Mouse (Mus musculus) spleen, postnatal 36 days (tissue): ENCODE data around the gene Gmds.

ENCODE experiments used
- DNase-seq, 2 experiments: peaks; one replicate each; pipeline ENCODE4 v3.0.0; 2022; ENCODE audit warnings: low spot score in 2 of 2, mixed read lengths in 1 of 2

Gmds gene

DNA sequence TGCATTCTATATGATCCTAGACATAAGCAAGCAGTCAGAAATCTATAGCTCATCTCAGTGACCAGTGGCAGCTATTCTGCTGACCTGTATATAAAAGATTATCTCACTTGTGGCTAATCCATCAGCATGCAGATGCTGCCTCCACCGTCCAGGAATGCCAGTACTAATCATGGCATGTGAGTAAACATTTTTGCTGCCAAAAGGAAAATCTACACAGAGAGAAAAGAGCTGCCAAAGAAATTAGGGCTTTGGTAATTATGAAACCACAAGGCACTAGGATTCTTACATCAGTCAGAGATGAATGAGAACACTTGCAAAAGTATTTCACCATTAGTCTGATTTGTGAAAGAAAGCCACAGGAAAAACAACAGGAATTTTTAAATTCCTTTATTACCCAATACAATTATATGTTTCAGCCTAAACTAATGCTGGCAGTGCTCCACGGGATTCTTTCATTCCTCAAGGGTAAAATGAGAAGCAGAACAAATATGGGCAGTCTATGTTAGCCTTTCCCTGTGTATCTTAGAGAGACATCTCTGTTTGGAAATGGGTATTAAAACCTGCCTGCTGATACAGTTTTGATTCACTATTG is 71.3 kb downstream of the Gmds start:
- no peak for DNase-seq

- DNase-seq = no peak
These were observed 71.8 kb downstream of the Gmds start for GRCm38 (mm10) chr13:32266721-32267120.

- DNase-seq = no peak
These were observed 82.4 kb downstream of the Gmds start for GRCm38 (mm10) chr13:32256121-32256520.

DNA sequence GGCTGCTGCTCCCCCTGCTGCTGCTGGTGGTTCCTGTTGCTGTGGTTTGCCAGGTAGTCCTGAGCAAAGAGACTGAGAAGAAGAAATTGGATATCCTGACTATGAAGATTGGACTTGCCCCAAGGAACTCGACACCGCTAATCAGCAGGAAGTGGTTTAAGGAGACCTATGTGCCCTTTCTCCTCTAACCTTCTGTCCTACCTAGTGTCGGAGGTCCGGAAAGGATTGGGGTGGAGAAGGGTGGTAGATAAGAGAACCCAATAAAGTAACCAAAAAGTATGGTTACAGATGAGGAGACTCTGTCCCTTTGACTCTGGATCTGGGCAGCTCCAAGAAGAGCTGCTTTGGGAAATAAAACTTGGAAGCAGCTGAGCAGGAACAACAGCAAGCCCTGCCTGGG is 86.3 kb downstream of the Gmds start:
- DNase-seq = no peak

- no peak for DNase-seq
These were observed 96.3 kb downstream of the Gmds start for GRCm38 (mm10) chr13:32242200-32242599.

- DNase-seq = no peak
These were observed 102.3 kb downstream of the Gmds start for GRCm38 (mm10) chr13:32236269-32236678.

GRCm38 (mm10) chr13:32235046-32235445 is 103.5 kb downstream of the Gmds start:
- DNase-seq = no peak

DNA sequence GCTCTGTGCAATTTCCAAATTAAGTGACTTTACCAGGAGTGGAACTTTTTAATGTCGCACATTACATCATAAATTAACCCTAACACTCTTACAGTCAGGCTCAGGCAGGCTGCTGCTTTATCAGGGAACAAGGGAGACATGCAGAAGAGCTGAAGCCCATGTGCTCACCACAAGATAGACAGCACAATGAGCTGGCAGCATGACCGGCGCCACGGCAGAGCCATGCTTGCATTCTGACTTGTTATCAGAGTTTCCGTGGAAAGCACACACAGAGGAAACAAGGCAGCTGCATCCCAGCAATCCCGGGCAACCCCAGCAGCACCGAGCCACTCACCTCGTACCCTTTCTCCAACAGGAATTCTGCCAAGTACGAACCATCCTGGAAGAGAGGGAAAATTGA is 104.5 kb downstream of the Gmds start:
- peak; percentile 9 to 22 for DNase-seq

DNA sequence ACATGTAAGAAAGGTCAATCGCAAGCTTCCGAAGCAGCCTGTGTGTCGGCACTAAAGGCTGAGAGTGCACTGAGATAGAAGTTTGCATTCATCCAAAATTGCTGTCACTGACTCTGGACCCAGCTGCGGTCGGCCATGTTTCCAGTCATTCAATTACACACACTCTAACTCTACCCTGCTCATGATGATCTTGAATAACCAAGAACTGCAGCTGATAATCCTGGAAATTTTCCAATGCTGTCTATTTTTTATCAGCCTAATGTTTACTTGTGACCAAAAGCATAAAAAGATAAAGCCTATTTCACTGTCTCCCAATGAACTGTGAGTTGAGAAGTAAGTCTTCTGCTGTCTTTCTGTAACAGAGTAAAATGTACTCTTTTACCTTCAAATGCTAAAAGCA is 106.1 kb downstream of the Gmds start:
- DNase-seq = no peak

- no peak for DNase-seq
These were observed 106.6 kb downstream of the Gmds start for GRCm38 (mm10) chr13:32231956-32232355.

DNA sequence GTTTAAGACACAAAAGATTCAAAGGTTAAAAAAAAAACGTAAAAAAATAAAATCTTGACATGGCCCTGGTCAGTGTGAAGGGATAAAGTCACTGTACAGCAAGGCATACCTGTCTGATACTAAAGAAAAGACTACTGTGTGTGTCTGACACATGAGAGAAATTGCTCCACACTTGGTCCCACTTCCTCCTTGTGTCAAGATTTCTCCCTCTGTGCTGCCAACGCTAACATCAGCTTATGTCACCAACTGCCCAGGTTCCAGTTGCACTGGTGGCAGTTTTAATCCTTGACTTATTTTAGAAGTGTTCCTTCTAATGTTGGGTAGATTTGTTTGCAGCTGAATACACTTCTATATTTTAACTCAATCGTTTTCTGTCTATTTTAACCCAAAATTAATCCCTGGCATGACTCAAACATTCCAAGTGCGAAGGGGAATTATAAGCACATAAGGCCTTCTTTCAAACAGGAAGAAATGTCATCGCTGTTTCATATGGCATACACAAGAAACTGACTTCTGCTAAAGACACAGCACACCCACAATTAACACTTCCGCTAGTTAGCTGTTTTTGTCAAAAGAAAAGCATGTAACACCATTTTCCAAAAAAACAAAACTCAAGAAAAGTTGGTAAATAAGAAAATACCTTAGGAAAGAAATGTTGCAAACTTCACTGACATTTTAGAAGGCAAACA is 110.5 kb downstream of the Gmds start:
- DNase-seq = no peak

DNA sequence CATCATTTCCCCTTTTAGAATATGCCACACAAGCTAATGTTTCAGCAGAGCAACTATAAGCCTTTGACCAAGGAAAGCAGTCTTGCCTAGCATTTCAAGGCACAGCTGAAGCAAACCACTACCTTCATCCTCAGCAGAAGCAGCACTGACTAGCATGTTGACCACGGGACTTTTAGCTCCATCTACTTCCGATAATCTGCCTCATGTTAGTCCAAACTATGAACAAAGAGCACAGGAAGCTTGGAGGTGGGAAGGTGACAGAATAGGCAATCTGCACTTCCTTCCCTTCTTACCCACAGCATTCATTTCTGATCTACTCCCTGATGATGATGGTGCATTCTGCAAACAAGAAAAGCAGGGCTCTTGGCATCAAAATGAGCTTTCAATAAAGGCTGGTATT is 120.9 kb downstream of the Gmds start:
- no peak for DNase-seq

- no peak for DNase-seq
These were observed 124.7 kb downstream of the Gmds start for GRCm38 (mm10) chr13:32213702-32214452.

DNA sequence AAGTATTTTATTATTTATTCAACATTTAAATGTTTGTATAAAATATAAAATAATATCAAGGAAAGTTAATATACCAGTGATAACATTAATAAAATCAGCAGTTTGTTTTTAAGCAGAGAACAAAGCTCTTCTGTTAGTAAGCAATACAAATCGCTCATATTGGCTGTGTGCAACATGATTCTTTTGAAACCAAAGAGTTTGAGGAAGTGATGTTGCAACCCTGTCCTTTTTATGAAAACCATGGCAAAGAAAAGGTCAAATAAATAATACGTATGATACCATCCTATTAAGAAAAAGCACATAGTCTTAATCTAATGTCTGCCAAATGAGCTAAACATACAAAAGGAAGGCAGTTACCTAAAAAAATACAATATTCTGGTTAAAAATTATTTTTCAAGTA is 126.4 kb downstream of the Gmds start:
- DNase-seq = no peak

DNA sequence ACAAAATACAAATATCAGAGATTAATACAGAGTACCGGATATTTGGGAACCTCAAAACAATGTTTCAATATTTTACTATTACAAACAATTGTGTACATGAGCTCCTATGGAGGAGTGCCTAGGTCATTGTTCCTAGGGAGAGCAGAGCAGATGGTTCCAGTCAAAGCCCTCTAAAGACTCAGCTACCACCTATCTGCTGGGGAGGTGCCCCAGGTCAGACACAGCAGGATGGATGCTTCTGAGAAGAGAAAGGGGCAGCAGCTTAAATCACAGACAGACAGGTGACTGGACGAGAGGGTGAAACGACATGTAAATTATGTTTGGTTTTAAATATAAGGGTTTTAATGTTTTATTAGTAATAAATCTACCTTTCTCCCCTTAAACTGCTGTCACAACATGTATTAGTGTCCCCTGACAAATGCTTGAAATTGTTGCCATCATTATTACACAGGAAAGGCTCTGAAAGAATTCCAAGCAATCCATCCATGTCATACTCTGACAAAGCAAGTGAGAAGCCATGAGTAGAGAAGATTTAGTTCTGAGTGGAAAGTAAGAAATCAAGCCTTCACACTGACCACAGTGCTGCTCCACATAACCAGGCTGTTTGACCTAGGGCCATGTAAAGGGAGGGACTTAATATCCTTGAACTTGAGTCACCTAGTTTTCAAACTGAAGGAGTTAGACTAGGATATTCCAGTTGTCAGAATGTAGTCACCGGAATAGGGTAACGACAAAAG is 131.2 kb downstream of the Gmds start:
- DNase-seq = no peak

DNA sequence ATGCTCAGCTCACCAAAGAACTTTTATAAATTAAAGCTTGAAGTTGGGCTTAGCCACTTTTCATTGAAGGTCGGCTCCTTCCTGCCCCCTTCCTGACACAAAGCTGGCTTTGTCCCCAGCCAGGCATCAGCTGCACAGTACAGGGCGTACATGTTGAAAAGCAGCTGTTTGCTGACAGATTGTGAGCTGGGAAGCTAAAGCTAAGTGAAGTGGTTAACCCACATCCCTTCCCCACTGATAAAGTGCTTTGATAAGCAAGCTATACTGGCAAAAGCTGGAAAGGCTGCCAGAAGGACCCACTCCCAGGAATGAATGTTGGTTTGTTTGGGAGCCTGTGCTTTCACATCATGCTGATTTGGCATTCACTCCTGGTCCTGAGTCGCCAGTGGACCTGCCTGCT is 158.6 kb downstream of the Gmds start:
- no peak for DNase-seq

DNA sequence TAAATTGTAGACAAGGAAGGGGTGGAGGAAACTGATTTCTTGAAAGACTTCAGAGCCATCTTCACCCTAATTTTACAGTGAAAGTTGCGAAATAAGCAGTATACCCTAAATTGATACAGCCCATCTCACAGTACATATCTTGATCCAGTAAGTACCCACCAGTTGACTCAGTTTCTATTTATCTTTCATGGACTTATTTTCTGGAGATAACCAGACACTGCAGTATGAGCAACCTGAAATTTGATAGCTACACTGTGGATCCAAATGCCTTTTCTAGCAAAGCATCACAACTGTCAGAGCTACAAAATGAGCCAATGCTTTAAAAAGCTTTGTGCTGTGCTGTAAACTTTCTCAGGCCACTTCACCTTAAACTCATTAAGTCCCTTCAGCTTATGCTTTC is 159.9 kb downstream of the Gmds start:
- DNase-seq = no peak

DNA sequence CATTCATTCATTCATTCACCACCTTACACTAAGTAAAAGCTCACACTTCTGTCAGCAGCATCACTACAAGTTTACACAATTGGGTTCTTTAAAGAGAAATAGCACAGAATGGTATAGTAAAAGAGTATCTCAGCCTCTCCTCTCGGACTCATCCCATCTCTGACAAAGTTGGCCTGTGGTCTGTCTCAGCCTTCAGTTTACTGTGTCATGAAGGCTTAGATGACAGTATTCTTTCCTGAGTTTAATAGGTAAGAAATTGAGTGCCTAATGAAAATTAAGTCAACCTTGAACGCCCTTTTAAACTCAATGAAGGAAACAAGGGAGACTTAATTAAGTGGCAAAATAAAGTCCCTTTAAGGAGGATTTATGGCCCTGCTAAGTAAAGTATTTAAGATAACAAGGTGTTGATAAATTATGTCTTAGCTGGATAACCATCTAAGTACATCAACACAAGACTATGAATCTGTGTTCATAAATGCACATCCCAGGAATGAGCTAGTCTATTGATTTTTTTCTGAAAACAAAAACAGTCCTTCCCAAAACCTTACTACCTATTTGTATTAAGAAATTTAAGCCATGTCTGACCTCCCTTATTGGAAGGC is 160.6 kb downstream of the Gmds start:
- no peak for DNase-seq

DNA sequence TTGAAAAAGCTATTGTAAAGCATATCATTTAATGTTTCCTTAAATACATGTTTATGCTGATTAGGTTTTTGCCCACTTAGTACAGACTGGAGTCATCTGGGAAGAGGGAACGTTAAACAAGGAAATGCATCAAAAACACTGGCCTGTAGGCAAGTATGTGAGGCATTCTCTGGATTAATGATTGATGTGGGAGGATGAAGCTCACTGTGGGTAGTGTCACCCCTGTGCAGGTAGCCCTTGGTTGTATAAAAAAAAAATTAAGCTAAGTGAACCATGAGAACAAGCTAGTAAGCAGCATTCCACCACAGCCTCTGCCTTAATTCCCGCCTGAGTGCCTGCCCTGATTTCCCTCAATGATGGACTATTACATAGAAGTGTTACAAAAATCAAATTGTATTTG is 163.5 kb downstream of the Gmds start:
- DNase-seq = no peak

DNA sequence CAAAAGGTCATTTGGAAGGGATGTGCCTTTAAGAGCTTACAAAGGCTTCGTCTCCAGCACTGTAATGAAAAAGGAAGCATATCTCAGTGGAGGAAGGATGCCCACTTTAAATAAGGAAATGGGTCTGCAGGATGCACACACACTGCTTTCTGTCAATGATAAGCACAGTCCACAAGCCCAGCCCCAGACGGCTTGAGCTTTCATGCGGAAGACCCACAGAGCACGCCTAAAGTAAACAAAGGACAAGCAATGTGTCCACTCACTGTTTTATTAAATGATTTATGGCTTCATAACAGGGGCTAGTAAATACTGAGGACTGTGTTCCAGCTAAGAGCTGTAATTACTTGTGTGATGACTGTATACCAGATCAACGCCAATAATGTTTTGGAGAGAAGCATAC is 169.4 kb downstream of the Gmds start:
- DNase-seq = no peak

GRCm38 (mm10) chr13:32167806-32168205 is 170.7 kb downstream of the Gmds start:
- DNase-seq = no peak

GRCm38 (mm10) chr13:32165581-32165980 is 173.0 kb downstream of the Gmds start:
- DNase-seq = no peak
